Mouse (Mus musculus) heart, postnatal 0 days (tissue): Measurements from ENCODE around the gene Cfap299. TPM values are rescaled to one million over a fixed set of nuclear protein-coding genes. Genes with fewer than 3 reads are reported as not detected.

Source experiments
- ATAC-seq: fragments of 200-750 bp; cut with Nextera tagmentation; 2 replicates; pipeline ENCODE4 v1.8.0; 2017; ENCODE audit warnings: low read depth, moderate number of reproducible peaks, moderate library complexity; ENCODE audit not compliant: insufficient read depth
- DNase-seq: peaks from one replicate; pipeline ENCODE4 v3.0.0-alpha.2; 2016; ENCODE audit warnings: low spot score
- H3K27ac ChIP-seq: fragments of 300-500 bp; sonication (generic); 2 replicates; pipeline ENCODE4 v1.5.1; 2014; ENCODE audit warnings: low read depth, mild to moderate bottlenecking
- H3K27me3 ChIP-seq: fragments of 300-500 bp; sonication (generic); 2 replicates; pipeline ENCODE4 v1.6.1; 2014; ENCODE audit warnings: low read length, mixed read lengths; ENCODE audit not compliant: control insufficient read depth, insufficient read depth
- H3K36me3 ChIP-seq: fragments of 300-500 bp; sonication (generic); replicated peaks from 2 replicates; pipeline ENCODE4 v1.6.1; 2014; ENCODE audit warnings: low read length, mixed read lengths; ENCODE audit not compliant: control insufficient read depth, insufficient read depth
- H3K4me1 ChIP-seq: fragments of 300-500 bp; sonication (generic); 2 replicates; pipeline ENCODE4 v1.6.1; 2014; ENCODE audit warnings: antibody characterized with exemption; ENCODE audit not compliant: control insufficient read depth, insufficient read depth
- H3K4me2 ChIP-seq: fragments of 300-500 bp; sonication (generic); 2 replicates; pipeline ENCODE4 v1.6.1; 2014; ENCODE audit warnings: low read depth, mild to moderate bottlenecking, low read length, moderate library complexity
- H3K4me3 ChIP-seq: fragments of 300-500 bp; sonication (generic); 2 replicates; pipeline ENCODE4 v1.5.1; 2014; ENCODE audit warnings: low read depth, low read length
- H3K9ac ChIP-seq: fragments of 300-500 bp; sonication (generic); replicated peaks from 2 replicates; pipeline ENCODE4 v1.6.1; 2014; ENCODE audit warnings: low read depth, low read length, mixed read lengths
- H3K9me3 ChIP-seq: fragments of 300-500 bp; sonication (generic); replicated peaks from 2 replicates; pipeline ENCODE4 v1.6.1; 2016; ENCODE audit warnings: low read length; ENCODE audit not compliant: control insufficient read depth
- CTCF ChIP-seq: IDR thresholded peaks from 2 replicates; pipeline ENCODE4 v1.5.1; 2016; ENCODE audit warnings: antibody characterized with exemption, control low read depth, low read depth
- EP300 ChIP-seq: IDR thresholded peaks from 2 replicates; pipeline ENCODE4 v1.6.1; 2016; ENCODE audit warnings: antibody characterized with exemption, low read depth
- WGBS: fragments of 180-500 bp; shearing (Covaris S2); extraction: QIAGEN DNeasy Blood & Tissue Kit; methylation state at CpG from one replicate; pipeline ENCODE4 v1.1.7; 2014; 5-methylcytosine and 5-hydroxymethylcytosine counted together
- polyA plus RNA-seq: library from polyadenylated mRNA; unstranded; fragments of >200 nt; fragmentation: Nextera tagmentation; extraction: Ambion mirVana; gene quantifications from 2 replicates; pipeline ENCODE4 v1.2.1, GENCODE M21; 2015
- total RNA-seq: library from RNA; depleted of rRNA; stranded (reverse); fragments of >200 nt; gene quantifications from 2 replicates; pipeline ENCODE4 v1.2.3, GENCODE M21; 2014; ENCODE audit warnings: low replicate concordance

Gene Cfap299
- total and polyA plus RNA-seq, 2 experiments from 2014 or later, result 0.20 to 0.50 TPM

DNA sequence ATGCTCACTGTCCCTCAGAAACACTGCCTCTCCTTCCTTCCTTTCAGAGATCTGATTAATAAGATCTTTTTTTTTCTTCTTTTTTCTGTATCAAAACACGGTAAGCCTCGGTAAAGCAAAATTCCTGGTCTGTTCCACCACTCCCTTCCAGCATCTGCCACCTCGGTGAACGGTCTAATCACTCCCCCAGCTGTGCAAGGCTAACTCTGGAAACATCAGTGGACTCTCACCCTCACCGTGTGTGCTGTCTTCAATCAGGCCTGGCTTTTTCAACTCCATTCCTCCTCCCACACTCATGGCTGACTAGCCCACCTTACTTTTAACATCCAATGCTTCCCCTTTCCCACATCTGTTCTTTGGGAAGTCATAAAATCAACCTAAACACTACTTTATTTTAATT lies 221.2 kb downstream of the Cfap299 start:
- H3K27ac ChIP-seq, result no peak overlapping the region
- TF ChIP-seq CTCF (no peak), EP300 (no peak)
- no peaks in the 10 kb centered on the region for H3K9me3 ChIP-seq
- 49% methylated on average over 5 of the region's 5 CpGs for WGBS
- no peaks in the 10 kb centered on the region for H3K27me3 ChIP-seq
- no peaks in the 10 kb centered on the region for H3K36me3 ChIP-seq
- ATAC-seq (no peak), DNase-seq (no peak)
- H3K9ac ChIP-seq, result no peak overlapping the region
- H3K4me1 ChIP-seq, result no peaks in the 10 kb centered on the region
- H3K4me2 ChIP-seq, result no peak overlapping the region
- H3K4me3 ChIP-seq, result no peak overlapping the region

DNA sequence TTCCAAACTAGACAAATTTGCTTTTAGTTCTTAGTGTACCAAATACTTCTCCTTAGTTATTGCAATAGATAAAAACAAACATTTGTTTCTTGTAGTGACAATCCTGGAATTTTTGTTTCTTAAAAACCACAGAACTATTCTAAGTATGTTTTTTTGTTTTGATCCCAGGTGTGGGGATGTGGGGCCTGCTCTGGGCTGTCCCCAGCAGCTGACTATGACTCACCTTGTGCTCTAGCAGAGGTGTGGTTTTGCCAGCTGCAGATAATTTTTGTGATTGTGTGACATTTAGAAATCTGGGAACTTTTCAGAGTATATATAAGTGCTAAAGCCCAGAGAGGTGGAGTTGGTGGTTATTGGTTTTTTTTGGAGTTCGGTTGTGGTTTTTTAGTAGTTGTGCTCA lies 221.8 kb downstream of the Cfap299 start:
- no peak overlapping the region for H3K4me2 ChIP-seq
- DNase-seq (no peak), ATAC-seq (no peak)
- H3K27ac ChIP-seq, result no peak overlapping the region
- no peaks in the 10 kb centered on the region for H3K36me3 ChIP-seq
- H3K9ac ChIP-seq, result no peak overlapping the region
- H3K4me3 ChIP-seq, result no peak overlapping the region
- TF ChIP-seq CTCF (no peak), EP300 (no peak)
- no peaks in the 10 kb centered on the region for H3K4me1 ChIP-seq
- H3K27me3 ChIP-seq, result no peaks in the 10 kb centered on the region
- WGBS, result 88% methylated on average over 1 of the region's 1 CpGs
- no peaks in the 10 kb centered on the region for H3K9me3 ChIP-seq

DNA sequence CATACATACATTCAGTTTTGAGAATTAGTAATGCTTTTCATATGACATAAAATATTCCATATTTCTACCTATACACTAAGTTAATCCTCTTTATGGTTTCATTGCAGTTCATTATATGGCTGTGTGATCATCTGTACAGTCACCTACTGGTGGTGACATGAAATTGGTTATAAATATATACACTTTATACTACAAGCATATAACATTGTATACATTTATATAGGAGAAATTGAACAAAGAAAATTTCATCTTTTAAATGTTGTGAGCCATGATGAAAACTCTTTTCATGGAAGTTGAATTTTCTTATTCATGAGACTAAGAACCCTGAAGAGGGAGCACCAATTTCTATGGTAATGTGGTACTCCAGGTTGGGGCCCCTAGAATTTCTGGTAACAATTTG lies 223.3 kb downstream of the Cfap299 start, which contains the start of gene Gm11111:
Gene Gm11111, plus strand, starts transcription at position 301 of the 400 bp plus-strand sequence.
- H3K9ac ChIP-seq, result no peak within 1 kb of the TSS
- ATAC-seq, result no peak
- DNase-seq, result no peak
- H3K9me3 ChIP-seq, result no peaks in the 10 kb centered on the region
- H3K27me3 ChIP-seq, result no peaks in the 10 kb centered on the region
- no peaks in the 10 kb centered on the region for H3K36me3 ChIP-seq
- H3K4me2 ChIP-seq, result no peak within 1 kb of the TSS
- no peak within 1 kb of the TSS for H3K27ac ChIP-seq
- H3K4me1 ChIP-seq, result no peaks in the 10 kb centered on the region
- no peak for TF ChIP-seq EP300
- no peak for TF ChIP-seq CTCF
- no peak within 1 kb of the TSS for H3K4me3 ChIP-seq

DNA sequence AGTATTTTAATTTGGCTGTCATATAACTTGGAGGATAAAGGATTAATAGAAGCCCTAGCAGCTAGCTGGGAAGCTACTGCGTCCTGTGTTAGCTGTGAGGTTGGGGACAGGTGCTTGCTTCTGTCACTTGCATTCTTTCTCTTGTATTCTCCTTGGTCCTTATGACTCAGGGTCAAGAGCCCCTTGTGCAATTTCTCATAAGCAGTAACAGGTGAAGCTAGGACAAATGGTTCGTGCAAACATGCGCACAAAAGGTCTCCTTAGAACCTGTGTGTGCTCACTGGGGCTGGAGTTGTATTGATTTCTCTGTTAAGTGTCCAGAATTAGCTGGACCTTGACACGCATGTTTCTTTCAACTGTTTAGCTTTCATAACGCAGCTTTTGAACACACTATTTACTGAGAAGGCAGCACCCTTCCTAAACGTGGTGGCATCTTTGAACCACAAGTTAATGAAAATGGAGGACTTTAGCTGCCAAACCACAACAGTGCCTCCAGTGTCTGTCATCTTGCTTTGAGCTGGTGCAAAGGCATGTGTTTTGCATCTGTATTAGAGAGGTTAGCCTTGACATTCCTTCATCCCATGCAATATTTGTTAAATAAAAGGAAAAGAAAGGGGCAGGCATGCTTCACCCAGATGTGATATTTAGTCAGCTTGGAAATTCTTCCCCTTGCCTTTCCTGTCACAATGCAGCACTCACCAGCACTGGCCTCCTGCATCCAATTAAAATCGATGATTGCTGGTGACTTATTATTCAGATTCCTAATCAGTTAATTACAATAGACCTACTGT lies 223.9 kb downstream of the Cfap299 start:
- no peaks in the 10 kb centered on the region for H3K9me3 ChIP-seq
- no peaks in the 10 kb centered on the region for H3K36me3 ChIP-seq
- H3K4me1 ChIP-seq, result no peaks in the 10 kb centered on the region
- no peak overlapping the region for H3K4me2 ChIP-seq
- no peak overlapping the region for H3K27ac ChIP-seq
- no peak overlapping the region for H3K9ac ChIP-seq
- no peaks in the 10 kb centered on the region for H3K27me3 ChIP-seq
- ATAC-seq, result no peak
- WGBS, result 75% methylated on average over 7 of the region's 7 CpGs
- no peak overlapping the region for H3K4me3 ChIP-seq
- TF ChIP-seq EP300, result no peak
- no peak for TF ChIP-seq CTCF
- no peak for DNase-seq

DNA sequence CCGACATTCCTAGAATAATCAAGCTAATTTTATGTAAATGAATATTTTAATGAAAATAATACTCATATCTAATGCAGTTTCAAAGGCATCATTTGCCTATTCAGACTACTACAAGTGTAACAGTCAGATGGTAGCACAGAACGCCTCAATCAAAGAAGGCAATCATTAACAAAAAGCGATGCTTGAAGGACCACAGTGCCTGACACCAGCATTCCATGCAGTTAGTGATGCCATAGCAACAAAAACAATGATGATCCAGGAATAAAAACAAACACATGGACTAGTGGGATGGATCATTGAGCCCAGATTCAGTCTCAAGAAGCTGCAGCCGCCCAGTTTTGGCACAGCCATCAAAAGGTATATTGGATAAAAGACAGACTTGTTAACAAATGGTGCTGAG lies 232.2 kb downstream of the Cfap299 start:
- Histone ChIP-seq H3K27me3 (no peaks in the 10 kb centered on the region), H3K36me3 (no peaks in the 10 kb centered on the region), H3K27ac (no peak overlapping the region), H3K9ac (no peak overlapping the region), H3K4me3 (no peak overlapping the region), H3K4me2 (no peak overlapping the region), H3K4me1 (no peaks in the 10 kb centered on the region), H3K9me3 (no peaks in the 10 kb centered on the region)
- 77% methylated on average over 4 of the region's 4 CpGs for WGBS
- DNase-seq (no peak), ATAC-seq (no peak)
- TF ChIP-seq EP300 (no peak), CTCF (no peak)

DNA sequence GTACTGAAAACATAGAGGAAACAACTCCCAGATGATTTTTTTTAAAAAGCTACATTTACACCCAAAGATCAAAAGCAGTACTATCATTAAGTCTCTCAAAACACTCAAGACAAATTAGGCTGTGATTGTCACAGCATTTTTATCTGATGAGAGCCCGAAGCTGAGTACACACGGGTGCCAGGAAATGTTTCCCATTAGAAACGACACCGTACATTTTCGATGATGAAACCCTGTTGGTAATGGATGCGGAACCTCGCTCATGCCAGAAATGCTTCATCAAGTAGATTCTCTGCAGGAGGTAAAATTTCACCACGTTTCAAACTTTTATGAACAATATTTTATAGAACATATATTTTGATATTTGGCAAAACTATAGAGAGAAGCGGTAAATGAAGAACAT lies 233.7 kb downstream of the Cfap299 start:
- no peak for TF ChIP-seq EP300
- Histone ChIP-seq H3K4me3 (no peak overlapping the region), H3K36me3 (no peaks in the 10 kb centered on the region), H3K4me2 (no peak overlapping the region), H3K9me3 (no peaks in the 10 kb centered on the region), H3K4me1 (no peaks in the 10 kb centered on the region), H3K27ac (no peak overlapping the region), H3K27me3 (no peaks in the 10 kb centered on the region), H3K9ac (no peak overlapping the region)
- WGBS, result 74% methylated on average over 9 of the region's 9 CpGs
- ATAC-seq (no peak), DNase-seq (no peak)
